Mouse (Mus musculus) forebrain, embryonic 11.5 days (tissue): ENCODE results near the gene Mag. TPM values are rescaled to one million over a fixed set of nuclear protein-coding genes. Genes with fewer than 3 reads are reported as not detected.
A peak's percentile ranks its signal among the peaks of the same experiment; 100 is the strongest.
"Not testable (repeated sequence)": the region's sequence is repeated elsewhere in the genome, so short reads cannot be mapped to it uniquely, and the experiment has no call there.

ENCODE experiments used
- ATAC-seq: fragments of 200-750 bp; cut with Nextera tagmentation; replicated peaks from 2 replicates; pipeline ENCODE4 v1.8.0; 2017; ENCODE audit warnings: moderate TSS enrichment; ENCODE audit not compliant: low FRiP score
- DNase-seq: peaks from one replicate; pipeline ENCODE4 v3.0.0-alpha.2; 2017; ENCODE audit warnings: low spot score
- H3K27ac ChIP-seq: fragments of 300-500 bp; sonication (generic); 2 replicates; pipeline ENCODE4 v1.5.1; 2014; ENCODE audit warnings: low read depth, low read length
- H3K27me3 ChIP-seq: fragments of 300-500 bp; sonication (generic); 2 replicates; pipeline ENCODE4 v1.6.1; 2014; ENCODE audit warnings: mild to moderate bottlenecking, low read length, mixed read lengths; ENCODE audit not compliant: control insufficient read depth, insufficient read depth
- H3K36me3 ChIP-seq: fragments of 300-500 bp; sonication (generic); 2 replicates; pipeline ENCODE4 v1.6.1; 2014; ENCODE audit warnings: mild to moderate bottlenecking, low read length, moderate library complexity, mixed read lengths; ENCODE audit not compliant: control insufficient read depth, insufficient read depth
- H3K4me1 ChIP-seq: fragments of 300-500 bp; sonication (generic); replicated peaks from 2 replicates; pipeline ENCODE4 v1.6.1; 2014; ENCODE audit warnings: low read length, mixed read lengths; ENCODE audit not compliant: control insufficient read depth, insufficient read depth
- H3K4me2 ChIP-seq: fragments of 300-500 bp; sonication (generic); 2 replicates; pipeline ENCODE4 v1.6.1; 2014; ENCODE audit warnings: low read depth, mild to moderate bottlenecking, low read length, moderate library complexity, mixed read lengths; ENCODE audit not compliant: severe bottlenecking
- H3K4me3 ChIP-seq: fragments of 300-500 bp; sonication (generic); 2 replicates; pipeline ENCODE4 v1.5.1; 2014; ENCODE audit warnings: low read depth, low read length
- H3K9ac ChIP-seq: fragments of 300-500 bp; sonication (generic); 2 replicates; pipeline ENCODE4 v1.6.1; 2014; ENCODE audit warnings: low read length
- H3K9me3 ChIP-seq: fragments of 300-500 bp; sonication (generic); 2 replicates; pipeline ENCODE4 v1.6.1; 2016; ENCODE audit warnings: low read length, mixed read lengths; ENCODE audit not compliant: control insufficient read depth
- WGBS: fragments of 180-500 bp; shearing (Covaris S2); extraction: QIAGEN DNeasy Blood & Tissue Kit; methylation state at CpG from one replicate; pipeline ENCODE4 v1.1.7; 2014; 5-methylcytosine and 5-hydroxymethylcytosine counted together
- polyA plus RNA-seq: library from polyadenylated mRNA; unstranded; fragments of >200 nt; fragmentation: Nextera tagmentation; extraction: Ambion mirVana; gene quantifications from 2 replicates; pipeline ENCODE4 v1.2.1, GENCODE M21; 2014

Mag gene
- polyA plus RNA-seq, 1 experiment from 2014 or later: 0.20 TPM

- peak; percentile 67 for ATAC-seq
- Histone ChIP-seq H3K27me3 (no peaks in the 10 kb centered on the region), H3K4me3 (peak overlapping the region; percentile 95), H3K9me3 (no peaks in the 10 kb centered on the region), H3K4me1 (peaks cover 10% of the 10 kb centered on the region), H3K36me3 (peaks cover 10% of the 10 kb centered on the region), H3K27ac (peak overlapping the region; percentile 95), H3K9ac (peak overlapping the region; percentile 96), H3K4me2 (peak overlapping the region; percentile 90)
- under 1% methylated on average over 24 of the region's 49 CpGs for WGBS
- DNase-seq: no peak
These were observed 41.7 kb upstream of the Mag start for GRCm38 (mm10) chr7:30956357-30956751.

GRCm38 (mm10) chr7:30955584-30956356 lies 41.1 kb upstream of the Mag start:
- ATAC-seq: peak; percentile 74
- peaks cover 10% of the 10 kb centered on the region for H3K36me3 ChIP-seq
- under 1% methylated on average over 63 of the region's 64 CpGs for WGBS

GRCm38 (mm10) chr7:30954971-30955520 lies 40.4 kb upstream of the Mag start:
- Histone ChIP-seq H3K9me3 (no peaks in the 10 kb centered on the region), H3K4me2 (peak overlapping the region; percentile 90), H3K27me3 (no peaks in the 10 kb centered on the region), H3K27ac (no peak overlapping the region), H3K9ac (no peak overlapping the region; the same call in 1 of the 2 replicates), H3K4me3 (peak overlapping the region; percentile 95), H3K4me1 (peaks cover 10% of the 10 kb centered on the region), H3K36me3 (peaks cover 10% of the 10 kb centered on the region)
- WGBS: 90% methylated on average over 12 of the region's 12 CpGs
- no peak for DNase-seq
- ATAC-seq: no peak

More at GRCm38 (mm10) chr7:30955584-30956356, 41.1 kb upstream of the Mag start:
- DNase-seq: peak; percentile 95
- H3K4me1 ChIP-seq: peaks cover 10% of the 10 kb centered on the region
- H3K4me3 ChIP-seq: peak overlapping the region; percentile 95
- H3K4me2 ChIP-seq: peak overlapping the region; percentile 90
- peak overlapping the region; percentile 96 for H3K9ac ChIP-seq
- H3K27ac ChIP-seq: peak overlapping the region; percentile 95
- H3K27me3 ChIP-seq: no peaks in the 10 kb centered on the region
- no peaks in the 10 kb centered on the region for H3K9me3 ChIP-seq

GRCm38 (mm10) chr7:30954036-30954435 lies 39.4 kb upstream of the Mag start:
- DNase-seq (no peak), ATAC-seq (no peak)
- Histone ChIP-seq H3K27ac (no peak overlapping the region), H3K27me3 (no peaks in the 10 kb centered on the region), H3K4me2 (no peak overlapping the region), H3K4me1 (peaks cover 10% of the 10 kb centered on the region), H3K4me3 (no peak overlapping the region), H3K9me3 (no peaks in the 10 kb centered on the region), H3K9ac (no peak overlapping the region), H3K36me3 (peaks cover 10% of the 10 kb centered on the region)
- 92% methylated on average over 3 of the region's 3 CpGs for WGBS

- H3K4me3 ChIP-seq: no peak overlapping the region
- no peak overlapping the region for H3K27ac ChIP-seq
- DNase-seq: no peak
- no peak for ATAC-seq
- H3K36me3 ChIP-seq: peaks cover 10% of the 10 kb centered on the region
- no peaks in the 10 kb centered on the region for H3K27me3 ChIP-seq
- H3K9me3 ChIP-seq: no peaks in the 10 kb centered on the region
- H3K4me1 ChIP-seq: peaks cover 10% of the 10 kb centered on the region
- WGBS: 88% methylated on average over 6 of the region's 6 CpGs
- no peak overlapping the region for H3K4me2 ChIP-seq
- no peak overlapping the region for H3K9ac ChIP-seq
These were observed 38.8 kb upstream of the Mag start for GRCm38 (mm10) chr7:30953459-30953858.

- H3K27ac ChIP-seq: no peak overlapping the region
- 91% methylated on average over 16 of the region's 16 CpGs for WGBS
- H3K36me3 ChIP-seq: peaks cover 10% of the 10 kb centered on the region
- peaks cover 7% of the 10 kb centered on the region; the same call in 1 of the 2 replicates for H3K4me1 ChIP-seq
- H3K4me2 ChIP-seq: no peak overlapping the region
- DNase-seq (no peak), ATAC-seq (no peak)
- H3K27me3 ChIP-seq: no peaks in the 10 kb centered on the region
- H3K9ac ChIP-seq: no peak overlapping the region
- H3K9me3 ChIP-seq: no peaks in the 10 kb centered on the region
- H3K4me3 ChIP-seq: no peak overlapping the region
These were observed 38.0 kb upstream of the Mag start for GRCm38 (mm10) chr7:30952441-30953265.

- not testable (repeated sequence) for ATAC-seq, H3K4me2 ChIP-seq, H3K27me3 ChIP-seq, H3K4me1 ChIP-seq, H3K9me3 ChIP-seq, DNase-seq, H3K4me3 ChIP-seq, H3K9ac ChIP-seq, H3K27ac ChIP-seq
- 88% methylated on average over 3 of the region's 3 CpGs for WGBS
- peaks cover 10% of the 10 kb centered on the region for H3K36me3 ChIP-seq
These were observed 35.2 kb upstream of the Mag start for GRCm38 (mm10) chr7:30949902-30950301.

GRCm38 (mm10) chr7:30945876-30946275 lies 31.2 kb upstream of the Mag start:
- ATAC-seq: no peak
- H3K36me3 ChIP-seq: no peaks in the 10 kb centered on the region; the same call in 1 of the 2 replicates
- WGBS: 92% methylated on average over 7 of the region's 7 CpGs

More at GRCm38 (mm10) chr7:30945876-30946275, 31.2 kb upstream of the Mag start:
- no peak overlapping the region for H3K4me2 ChIP-seq
- no peak for DNase-seq
- H3K9ac ChIP-seq: no peak overlapping the region
- H3K27ac ChIP-seq: no peak overlapping the region
- H3K27me3 ChIP-seq: no peaks in the 10 kb centered on the region
- H3K4me1 ChIP-seq: no peaks in the 10 kb centered on the region
- no peak overlapping the region for H3K4me3 ChIP-seq
- no peaks in the 10 kb centered on the region for H3K9me3 ChIP-seq
